Mouse (Mus musculus) testis, adult 2 months (tissue): ENCODE results near the gene Timeless.

ENCODE experiments used
- CTCF ChIP-seq: fragments of 200-500 bp; IDR thresholded peaks from 2 replicates; pipeline ENCODE4 v1.5.1; 2012; ENCODE audit warnings: low read depth, mild to moderate bottlenecking, inconsistent platforms, low read length, moderate library complexity; ENCODE audit not compliant: control insufficient read depth, insufficient read depth, insufficient replicate concordance
- POLR2A ChIP-seq: fragments of 200-500 bp; IDR thresholded peaks from 2 replicates; pipeline ENCODE4 v1.6.1; 2012; ENCODE audit warnings: low read depth, mild to moderate bottlenecking, inconsistent platforms, low read length, moderate library complexity; ENCODE audit not compliant: control insufficient read depth

- TF ChIP-seq CTCF (no peak), POLR2A (no peak)
These were observed 20.9 kb upstream of the Timeless start for GRCm38 (mm10) chr10:128210954-128211353.
